Mouse (Mus musculus) E14TG2a.4 (cell line): Measurements from ENCODE around the gene Rftn1.

ENCODE experiments used
- CTCF ChIP-seq: conservative IDR thresholded peaks from 2 replicates; pipeline ENCODE4 v1.5.1; 2014; ENCODE audit warnings: low read length
- NANOG ChIP-seq: IDR thresholded peaks from 2 replicates; pipeline ENCODE4 v1.6.1; 2014; ENCODE audit warnings: borderline replicate concordance, low read length, mixed read lengths
- POU5F1 ChIP-seq: IDR thresholded peaks from 2 replicates; pipeline ENCODE4 v1.6.1; 2014; ENCODE audit warnings: low read length, borderline replicate concordance

DNA sequence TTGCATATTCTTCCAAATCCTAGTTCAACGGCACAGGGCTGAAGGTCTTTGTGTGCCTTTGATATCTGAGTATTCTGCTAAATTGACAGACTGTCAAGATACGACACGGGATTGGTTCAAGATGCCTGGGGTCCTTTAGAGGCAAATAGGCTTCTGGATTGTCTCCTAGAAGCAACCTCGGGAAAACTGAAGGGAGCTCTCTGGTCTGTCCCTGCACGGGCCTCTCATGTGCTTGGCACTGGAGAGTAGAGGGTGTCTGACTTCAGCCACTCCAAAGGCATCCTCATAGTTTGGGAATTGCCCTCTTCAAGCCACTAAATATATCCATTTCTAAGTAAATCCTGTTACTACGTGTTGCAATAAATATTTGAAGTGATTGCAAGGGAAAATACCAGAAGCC lies 98.6 kb downstream of the Rftn1 start:
- no peak for TF ChIP-seq CTCF
- no peak for TF ChIP-seq NANOG
- no peak for TF ChIP-seq POU5F1
